Mouse (Mus musculus): Measurements from ENCODE around the gene Pde4c. TPM values are rescaled to one million over a fixed set of nuclear protein-coding genes. Genes with fewer than 3 reads are reported as not detected.

Gene Pde4c
- polyA plus RNA-seq, 1 experiment, result 6.2 TPM

DNA sequence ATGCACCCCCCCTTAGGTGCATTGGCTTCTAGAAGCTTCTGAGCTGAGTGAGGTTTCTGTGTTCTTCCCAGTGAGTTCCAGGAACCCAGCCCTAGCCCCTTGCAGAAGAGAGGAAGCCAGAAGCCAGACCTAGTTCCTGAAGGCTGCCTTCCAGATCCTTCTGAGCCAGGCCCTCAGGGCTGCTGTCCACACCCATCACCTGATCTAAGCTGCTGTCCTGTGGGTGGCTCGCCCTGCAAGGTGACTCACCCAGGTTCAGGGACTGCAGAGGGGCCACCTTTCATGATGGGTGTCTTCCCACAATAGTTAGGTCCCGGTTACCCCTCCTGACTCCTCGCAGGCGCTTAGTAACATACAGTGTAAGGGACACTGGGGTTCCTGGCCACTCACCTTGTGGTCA lies 44.1 kb upstream of the Pde4c start:
- DNase-seq, result no peak
- TF ChIP-seq CTCF (IDR thresholded peaks at IDR 0.05; ENCODE audit: borderline replicate concordance, control insufficient read depth, extremely low read depth, insufficient read depth, low read length, poor library complexity) (no peak), POLR2A (IDR thresholded peaks at IDR 0.05; ENCODE audit: control insufficient read depth, extremely low read depth, insufficient read depth, low read length, poor library complexity) (no peak)
- 0 out of 2 replicates have a peak, but pooled peaks cover 3% of the 10 kb centered on the region for H3K36me3 ChIP-seq (ENCODE audit: control insufficient read depth, insufficient read depth, low read length)
- no peaks in the 10 kb centered on the region for H3K27me3 ChIP-seq (ENCODE audit: control insufficient read depth, insufficient read depth, low read length)
- 91% methylated on average over 4 of the region's 4 CpGs for WGBS
- peaks cover 24% of the 10 kb centered on the region for H3K4me1 ChIP-seq (replicated peaks; ENCODE audit: control insufficient read depth, insufficient read depth, low read length)
- H3K27ac ChIP-seq (ENCODE audit: control insufficient read depth, insufficient read depth, low read length), result no peak overlapping the region
- no peak overlapping the region for H3K4me3 ChIP-seq (ENCODE audit: control insufficient read depth, insufficient read depth, low read length)

DNA sequence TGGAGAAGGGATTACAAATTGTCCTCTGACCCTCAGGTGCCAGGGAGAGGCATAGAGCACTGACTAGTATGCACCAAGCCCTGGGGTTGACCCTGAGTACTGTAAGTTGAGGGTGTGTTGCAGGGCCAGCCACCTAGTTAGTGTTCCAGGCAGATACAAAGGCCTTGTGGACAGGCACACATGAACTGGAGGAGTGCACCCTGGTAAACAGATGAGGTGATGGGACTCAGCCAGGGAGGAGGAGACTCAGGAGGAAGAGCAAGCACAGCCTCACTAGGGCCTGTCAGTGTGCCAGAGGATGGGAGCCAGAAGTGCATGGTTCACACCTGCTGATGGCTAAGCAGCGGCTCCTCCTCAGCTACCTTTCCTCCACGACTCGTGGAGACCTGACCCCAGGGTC lies 43.5 kb upstream of the Pde4c start:
- Histone ChIP-seq H3K4me3 (ENCODE audit: control insufficient read depth, insufficient read depth, low read length) (no peak overlapping the region), H3K27me3 (ENCODE audit: control insufficient read depth, insufficient read depth, low read length) (no peaks in the 10 kb centered on the region), H3K4me1 (replicated peaks; ENCODE audit: control insufficient read depth, insufficient read depth, low read length) (peaks cover 17% of the 10 kb centered on the region), H3K36me3 (ENCODE audit: control insufficient read depth, insufficient read depth, low read length) (0 out of 2 replicates have a peak, but pooled peaks cover 3% of the 10 kb centered on the region), H3K27ac (ENCODE audit: control insufficient read depth, insufficient read depth, low read length) (no peak overlapping the region)
- no peak for DNase-seq
- no peak for TF ChIP-seq POLR2A (IDR thresholded peaks at IDR 0.05; ENCODE audit: control insufficient read depth, extremely low read depth, insufficient read depth, low read length, poor library complexity)
- TF ChIP-seq CTCF (IDR thresholded peaks at IDR 0.05; ENCODE audit: borderline replicate concordance, control insufficient read depth, extremely low read depth, insufficient read depth, low read length, poor library complexity), result no peak
- WGBS, result 65% methylated on average over 3 of the region's 3 CpGs

DNA sequence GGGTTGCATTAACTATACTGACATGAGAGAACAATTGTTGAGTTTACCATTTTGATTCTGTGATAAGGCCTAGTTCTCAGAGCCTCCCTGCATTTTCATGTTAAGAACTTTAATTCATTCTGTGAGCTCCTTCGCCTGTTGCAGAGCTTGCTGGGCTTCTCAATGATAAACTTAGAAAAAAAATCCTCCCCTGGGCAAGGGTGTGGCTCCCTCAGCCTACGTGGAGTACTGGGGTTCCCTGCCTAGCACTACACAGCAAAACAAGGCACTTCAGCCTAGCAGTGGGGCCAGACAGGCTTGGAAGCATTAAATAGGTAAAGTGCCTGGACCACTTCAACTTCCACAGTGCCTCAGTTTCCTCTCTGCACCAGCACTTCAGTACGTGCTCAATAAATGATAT lies 42.1 kb upstream of the Pde4c start:
- H3K27me3 ChIP-seq (ENCODE audit: control insufficient read depth, insufficient read depth, low read length), result no peaks in the 10 kb centered on the region
- H3K27ac ChIP-seq (ENCODE audit: control insufficient read depth, insufficient read depth, low read length), result no peak overlapping the region
- no peak for DNase-seq
- H3K36me3 ChIP-seq (ENCODE audit: control insufficient read depth, insufficient read depth, low read length), result 0 out of 2 replicates have a peak, but pooled peaks cover 3% of the 10 kb centered on the region
- WGBS, result 96% methylated on average over 3 of the region's 3 CpGs
- H3K4me1 ChIP-seq (replicated peaks; ENCODE audit: control insufficient read depth, insufficient read depth, low read length), result peaks cover 4% of the 10 kb centered on the region; the same call in 1 of the 2 replicates
- TF ChIP-seq CTCF (IDR thresholded peaks at IDR 0.05; ENCODE audit: borderline replicate concordance, control insufficient read depth, extremely low read depth, insufficient read depth, low read length, poor library complexity) (no peak), POLR2A (IDR thresholded peaks at IDR 0.05; ENCODE audit: control insufficient read depth, extremely low read depth, insufficient read depth, low read length, poor library complexity) (no peak)
- H3K4me3 ChIP-seq (ENCODE audit: control insufficient read depth, insufficient read depth, low read length), result no peak overlapping the region

DNA sequence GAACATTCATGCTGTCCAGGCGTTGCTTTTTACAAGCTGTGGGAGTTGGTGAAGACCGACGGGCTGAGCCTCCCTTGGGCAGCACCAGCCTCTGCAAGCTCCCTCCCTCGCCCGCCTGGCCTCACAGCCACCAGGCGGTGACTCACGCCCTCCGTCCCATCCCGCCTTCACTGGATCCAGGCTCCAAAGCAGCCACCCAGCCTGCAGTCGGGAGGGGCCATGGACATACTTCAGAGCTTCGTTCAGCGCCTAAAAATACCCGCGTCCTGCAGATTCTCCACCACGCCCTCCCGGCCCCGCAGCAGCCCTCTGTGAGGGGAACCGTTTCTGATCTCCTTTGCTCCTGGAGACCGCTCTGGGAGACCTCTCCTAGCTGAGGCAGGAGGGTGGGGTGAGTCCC lies 41.3 kb upstream of the Pde4c start:
- Histone ChIP-seq H3K4me1 (replicated peaks; ENCODE audit: control insufficient read depth, insufficient read depth, low read length) (peaks cover 4% of the 10 kb centered on the region; the same call in 1 of the 2 replicates), H3K27me3 (ENCODE audit: control insufficient read depth, insufficient read depth, low read length) (no peaks in the 10 kb centered on the region), H3K4me3 (ENCODE audit: control insufficient read depth, insufficient read depth, low read length) (no peak overlapping the region), H3K36me3 (ENCODE audit: control insufficient read depth, insufficient read depth, low read length) (0 out of 2 replicates have a peak, but pooled peaks cover 3% of the 10 kb centered on the region), H3K27ac (ENCODE audit: control insufficient read depth, insufficient read depth, low read length) (no peak overlapping the region)
- WGBS, result 82% methylated on average over 19 of the region's 19 CpGs
- no peak for TF ChIP-seq POLR2A (IDR thresholded peaks at IDR 0.05; ENCODE audit: control insufficient read depth, extremely low read depth, insufficient read depth, low read length, poor library complexity)
- no peak for TF ChIP-seq CTCF (IDR thresholded peaks at IDR 0.05; ENCODE audit: borderline replicate concordance, control insufficient read depth, extremely low read depth, insufficient read depth, low read length, poor library complexity)
- DNase-seq, result no peak

DNA sequence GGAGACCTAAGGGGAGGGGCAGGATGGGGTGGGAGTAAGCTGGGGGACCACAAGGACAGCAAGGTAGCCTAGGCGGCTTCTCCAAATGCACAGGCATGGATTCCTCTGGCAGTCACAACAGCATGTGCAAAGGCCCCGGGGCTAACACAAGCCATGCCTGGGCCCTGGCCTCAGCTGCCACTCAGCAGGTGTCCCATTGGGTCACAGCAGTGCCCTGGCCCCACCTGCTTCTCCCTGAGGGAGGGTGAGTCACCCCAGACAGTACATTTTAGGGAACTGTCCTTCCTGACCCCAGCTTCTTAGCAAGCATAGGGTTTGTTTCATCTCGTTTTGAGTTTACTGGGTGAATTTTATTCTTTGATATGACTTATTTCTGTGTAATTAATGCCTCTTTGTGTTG lies 40.8 kb upstream of the Pde4c start:
- Histone ChIP-seq H3K36me3 (ENCODE audit: control insufficient read depth, insufficient read depth, low read length) (0 out of 2 replicates have a peak, but pooled peaks cover 3% of the 10 kb centered on the region), H3K27me3 (ENCODE audit: control insufficient read depth, insufficient read depth, low read length) (no peaks in the 10 kb centered on the region), H3K27ac (ENCODE audit: control insufficient read depth, insufficient read depth, low read length) (no peak overlapping the region), H3K4me1 (replicated peaks; ENCODE audit: control insufficient read depth, insufficient read depth, low read length) (peaks cover 4% of the 10 kb centered on the region; the same call in 1 of the 2 replicates), H3K4me3 (ENCODE audit: control insufficient read depth, insufficient read depth, low read length) (no peak overlapping the region)
- DNase-seq, result no peak
- TF ChIP-seq POLR2A (IDR thresholded peaks at IDR 0.05; ENCODE audit: control insufficient read depth, extremely low read depth, insufficient read depth, low read length, poor library complexity) (no peak), CTCF (IDR thresholded peaks at IDR 0.05; ENCODE audit: borderline replicate concordance, control insufficient read depth, extremely low read depth, insufficient read depth, low read length, poor library complexity) (no peak)
- 66% methylated on average over 3 of the region's 3 CpGs for WGBS

DNA sequence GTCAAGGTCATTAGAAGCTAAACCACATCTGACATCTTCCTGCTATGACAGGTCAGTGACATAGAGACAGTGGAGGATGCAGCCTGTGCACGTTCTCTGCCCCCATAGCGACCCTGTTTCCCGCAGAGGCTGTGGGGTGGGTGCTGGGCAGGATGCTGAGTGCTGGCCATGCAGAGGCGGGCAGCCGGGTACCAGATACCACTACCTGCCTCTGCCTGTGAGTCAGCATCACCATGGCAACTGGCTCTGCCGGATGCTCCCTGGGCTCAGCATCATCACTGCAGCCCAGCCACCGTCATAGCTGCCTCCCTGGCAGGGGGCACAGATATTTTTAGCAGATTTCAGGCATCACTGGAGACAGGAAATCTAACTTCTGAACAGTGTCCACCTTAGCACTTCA lies 39.2 kb upstream of the Pde4c start:
- Histone ChIP-seq H3K4me3 (ENCODE audit: control insufficient read depth, insufficient read depth, low read length) (no peak overlapping the region), H3K4me1 (replicated peaks; ENCODE audit: control insufficient read depth, insufficient read depth, low read length) (peaks cover 4% of the 10 kb centered on the region; the same call in 1 of the 2 replicates), H3K36me3 (ENCODE audit: control insufficient read depth, insufficient read depth, low read length) (no peaks in the 10 kb centered on the region), H3K27ac (ENCODE audit: control insufficient read depth, insufficient read depth, low read length) (no peak overlapping the region), H3K27me3 (ENCODE audit: control insufficient read depth, insufficient read depth, low read length) (no peaks in the 10 kb centered on the region)
- no peak for DNase-seq
- TF ChIP-seq POLR2A (IDR thresholded peaks at IDR 0.05; ENCODE audit: control insufficient read depth, extremely low read depth, insufficient read depth, low read length, poor library complexity) (no peak), CTCF (IDR thresholded peaks at IDR 0.05; ENCODE audit: borderline replicate concordance, control insufficient read depth, extremely low read depth, insufficient read depth, low read length, poor library complexity) (no peak)
- WGBS, result 81% methylated on average over 7 of the region's 7 CpGs

DNA sequence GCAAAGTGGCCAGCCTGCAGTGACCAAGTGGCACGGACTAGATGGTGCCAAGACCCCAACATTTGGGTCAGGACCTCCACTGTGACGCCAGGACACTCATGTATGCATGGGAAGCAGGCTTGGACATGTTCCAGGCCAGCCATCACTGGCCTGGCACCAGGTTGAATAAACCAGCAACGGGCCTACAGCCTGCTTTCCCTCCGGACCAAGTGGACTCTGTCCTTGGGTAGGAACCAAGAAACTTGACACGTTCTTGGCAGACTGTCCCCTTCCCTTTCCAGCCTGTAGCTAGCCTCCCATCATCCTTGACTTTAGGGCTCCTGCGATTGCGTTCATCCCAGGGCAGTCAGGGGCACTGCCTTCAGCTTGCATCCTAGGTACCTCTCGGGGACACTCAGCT lies 35.9 kb upstream of the Pde4c start:
- H3K4me1 ChIP-seq (replicated peaks; ENCODE audit: control insufficient read depth, insufficient read depth, low read length), result peaks cover 6% of the 10 kb centered on the region; the same call in 1 of the 2 replicates
- no peaks in the 10 kb centered on the region for H3K27me3 ChIP-seq (ENCODE audit: control insufficient read depth, insufficient read depth, low read length)
- no peak overlapping the region for H3K4me3 ChIP-seq (ENCODE audit: control insufficient read depth, insufficient read depth, low read length)
- no peak for DNase-seq
- TF ChIP-seq POLR2A (IDR thresholded peaks at IDR 0.05; ENCODE audit: control insufficient read depth, extremely low read depth, insufficient read depth, low read length, poor library complexity) (no peak), CTCF (IDR thresholded peaks at IDR 0.05; ENCODE audit: borderline replicate concordance, control insufficient read depth, extremely low read depth, insufficient read depth, low read length, poor library complexity) (no peak)
- H3K36me3 ChIP-seq (ENCODE audit: control insufficient read depth, insufficient read depth, low read length), result no peaks in the 10 kb centered on the region
- 92% methylated on average over 8 of the region's 8 CpGs for WGBS
- H3K27ac ChIP-seq (ENCODE audit: control insufficient read depth, insufficient read depth, low read length), result no peak overlapping the region
